Comparison of ENCODE assay signal across 23 mouse cellular contexts in the genomic region with DNA sequence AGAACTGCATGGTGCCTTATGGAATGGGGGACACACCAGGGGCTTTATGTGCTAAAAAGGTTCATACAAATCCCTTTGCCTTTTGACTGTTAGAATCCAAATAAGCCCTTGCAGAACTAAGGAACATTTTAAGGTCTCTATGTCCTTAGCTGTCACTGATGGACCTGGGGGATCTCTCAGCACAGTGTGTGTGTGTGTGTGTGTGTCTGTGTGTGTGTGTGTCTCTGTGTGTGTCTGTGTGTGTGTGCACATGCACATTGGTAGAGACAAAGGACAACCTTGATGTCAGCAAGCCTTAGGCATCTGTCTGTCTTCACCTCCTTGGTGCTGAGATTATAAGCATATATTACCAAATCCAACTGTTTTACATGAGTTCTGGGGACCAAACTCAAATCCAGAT.
DNase-seq lines count a peak whose midpoint lies in the region; ATAC-seq and TF ChIP-seq lines count a peak whose summit lies in the region.
"Had no signal": no experiment of that assay in that cellular context is flagged by ENCODE, and none has a peak within 500 bp of the region (broad histone marks: within the 10 kb centered on the region; RNA-seq: fewer than 3 reads in every experiment).

No protein-coding gene starts in this region.

- H3K4me2 ChIP-seq in forebrain, postnatal 0 days (ENCODE audit: low read depth) = no peak overlapping the region
- H3K4me2 ChIP-seq in forebrain, embryonic 14.5 days (ENCODE audit: low read length) = no peak overlapping the region
- H3K4me2 ChIP-seq in midbrain, embryonic 14.5 days (ENCODE audit: low read length) = no peak overlapping the region
- H3K4me2 ChIP-seq in midbrain, embryonic 11.5 days = no peak overlapping the region
- no peak overlapping the region for H3K4me2 ChIP-seq in hindbrain, embryonic 16.5 days (ENCODE audit: low read length)
- H3K4me2 ChIP-seq in midbrain, postnatal 0 days (ENCODE audit: low read depth, low read length, poor library complexity, severe bottlenecking) = no peak overlapping the region
- H3K4me2 ChIP-seq: embryonic facial prominence, embryonic 12.5 days; heart, embryonic 13.5 days; lung, embryonic 14.5 days; midbrain, embryonic 12.5 days; neural tube, embryonic 13.5 days had no signal

- peaks cover 5% of the 10 kb centered on the region for H3K4me1 ChIP-seq in forebrain, postnatal 0 days (ENCODE audit: insufficient read depth)
- H3K4me1 ChIP-seq in forebrain, embryonic 14.5 days (ENCODE audit: control insufficient read depth, insufficient read depth, low read length) = peaks cover 8% of the 10 kb centered on the region
- H3K4me1 ChIP-seq in midbrain, embryonic 14.5 days (ENCODE audit: control insufficient read depth, insufficient read depth, low read length) = peaks cover 13% of the 10 kb centered on the region
- no peaks in the 10 kb centered on the region for H3K4me1 ChIP-seq in midbrain, embryonic 11.5 days (ENCODE audit: control insufficient read depth, insufficient read depth, low read length)
- peaks cover 6% of the 10 kb centered on the region for H3K4me1 ChIP-seq in hindbrain, embryonic 16.5 days (ENCODE audit: control insufficient read depth, insufficient read depth, low read depth, low read length)
- H3K4me1 ChIP-seq in midbrain, postnatal 0 days (ENCODE audit: insufficient read depth, low read length) = peaks cover 14% of the 10 kb centered on the region; the same call in 1 of the 2 replicates

- DNase-seq in forebrain, postnatal 0 days = no peak
- no peak for DNase-seq in forebrain, embryonic 14.5 days (ENCODE audit: low spot score)
- DNase-seq in midbrain, embryonic 14.5 days = no peak
- no peak for DNase-seq in midbrain, embryonic 11.5 days (ENCODE audit: low spot score, missing footprints)
- no peak for DNase-seq in midbrain, postnatal 0 days (ENCODE audit: low spot score)
- DNase-seq in lung, adult 18-20 months = no peak
- DNase-seq: adrenal gland, postnatal 14 days; cerebellum, adult 11 months; cerebellum, adult 9-10 months; kidney, adult 9 months; liver; lung, embryonic 14.5 days; right cerebral cortex, postnatal 14 days; thymus, postnatal 14 days had no signal

- ATAC-seq in forebrain, postnatal 0 days = no peak
- no peak; the same call in 1 of the 2 replicates for ATAC-seq in forebrain, embryonic 14.5 days
- ATAC-seq in midbrain, embryonic 14.5 days (ENCODE audit: low FRiP score, low TSS enrichment) = no peak
- ATAC-seq in midbrain, embryonic 11.5 days (ENCODE audit: low FRiP score) = no peak
- ATAC-seq in hindbrain, embryonic 16.5 days = peak; percentile 56; the same call in 1 of the 2 replicates
- ATAC-seq in midbrain, postnatal 0 days (ENCODE audit: low FRiP score) = no peak
- ATAC-seq: CD4-positive, CD25-positive, alpha-beta regulatory T cell, adult 4 months; intestine, postnatal 0 days had no signal

- no peaks in the 10 kb centered on the region for H3K27me3 ChIP-seq in forebrain, postnatal 0 days (ENCODE audit: insufficient read depth, low read length)
- H3K27me3 ChIP-seq in forebrain, embryonic 14.5 days (replicated peaks; ENCODE audit: control insufficient read depth, insufficient read depth, low read length) = no peaks in the 10 kb centered on the region
- no peaks in the 10 kb centered on the region for H3K27me3 ChIP-seq in midbrain, embryonic 14.5 days (ENCODE audit: control insufficient read depth, insufficient read depth, low read length)
- H3K27me3 ChIP-seq in midbrain, embryonic 11.5 days (ENCODE audit: control insufficient read depth, insufficient read depth, low read length) = no peaks in the 10 kb centered on the region
- H3K27me3 ChIP-seq in hindbrain, embryonic 16.5 days (replicated peaks; ENCODE audit: control insufficient read depth, insufficient read depth, low read length) = no peaks in the 10 kb centered on the region
- H3K27me3 ChIP-seq in midbrain, postnatal 0 days (ENCODE audit: insufficient read depth, low read length) = no peaks in the 10 kb centered on the region
- H3K27me3 ChIP-seq: embryonic facial prominence, embryonic 12.5 days; heart, embryonic 13.5 days; midbrain, embryonic 12.5 days; neural tube, embryonic 13.5 days had no signal

- no peak for TF ChIP-seq CTCF in forebrain, postnatal 0 days (IDR thresholded peaks at IDR 0.05; ENCODE audit: low read depth)
- no peak for TF ChIP-seq CTCF in midbrain, postnatal 0 days (IDR thresholded peaks at IDR 0.05)

- no peak overlapping the region for H3K9ac ChIP-seq in forebrain, postnatal 0 days
- no peak overlapping the region for H3K9ac ChIP-seq in forebrain, embryonic 14.5 days (ENCODE audit: low read length)
- H3K9ac ChIP-seq in midbrain, embryonic 14.5 days (replicated peaks; ENCODE audit: low read length) = no peak overlapping the region
- no peak overlapping the region for H3K9ac ChIP-seq in midbrain, embryonic 11.5 days (ENCODE audit: low read length)
- H3K9ac ChIP-seq in hindbrain, embryonic 16.5 days (ENCODE audit: low read depth, low read length) = no peak overlapping the region
- no peak overlapping the region for H3K9ac ChIP-seq in midbrain, postnatal 0 days (replicated peaks; ENCODE audit: low read length, poor library complexity, severe bottlenecking)
- H3K9ac ChIP-seq: embryonic facial prominence, embryonic 12.5 days; heart, embryonic 13.5 days; liver, embryonic 14.5 days; lung, embryonic 14.5 days; midbrain, embryonic 12.5 days; neural tube, embryonic 13.5 days had no signal

- H3K9me3 ChIP-seq in forebrain, postnatal 0 days (ENCODE audit: low read length) = no peaks in the 10 kb centered on the region
- no peaks in the 10 kb centered on the region for H3K9me3 ChIP-seq in forebrain, embryonic 14.5 days (replicated peaks; ENCODE audit: control insufficient read depth, low read length)
- H3K9me3 ChIP-seq in midbrain, embryonic 14.5 days (ENCODE audit: control insufficient read depth, low read length) = peaks cover 2% of the 10 kb centered on the region; the same call in 1 of the 2 replicates
- H3K9me3 ChIP-seq in midbrain, embryonic 11.5 days (ENCODE audit: control insufficient read depth, low read length) = no peaks in the 10 kb centered on the region
- H3K9me3 ChIP-seq in hindbrain, embryonic 16.5 days (ENCODE audit: control insufficient read depth, low read length) = no peaks in the 10 kb centered on the region
- no peaks in the 10 kb centered on the region for H3K9me3 ChIP-seq in midbrain, postnatal 0 days (ENCODE audit: low read length)
- H3K9me3 ChIP-seq: embryonic facial prominence, embryonic 12.5 days; heart, embryonic 13.5 days; midbrain, embryonic 12.5 days; neural tube, embryonic 13.5 days had no signal

- H3K4me3 ChIP-seq in forebrain, postnatal 0 days (ENCODE audit: low read depth, low read length) = no peak overlapping the region
- H3K4me3 ChIP-seq in forebrain, embryonic 14.5 days (ENCODE audit: low read depth, low read length) = no peak overlapping the region
- no peak overlapping the region for H3K4me3 ChIP-seq in midbrain, embryonic 14.5 days (replicated peaks; ENCODE audit: low read depth, low read length)
- H3K4me3 ChIP-seq in midbrain, embryonic 11.5 days (ENCODE audit: low read depth, low read length) = no peak overlapping the region
- no peak overlapping the region for H3K4me3 ChIP-seq in hindbrain, embryonic 16.5 days (ENCODE audit: low read length)
- H3K4me3 ChIP-seq in midbrain, postnatal 0 days (ENCODE audit: low read depth, low read length) = no peak overlapping the region
- H3K4me3 ChIP-seq: embryonic facial prominence, embryonic 12.5 days; heart, embryonic 13.5 days; midbrain, embryonic 12.5 days; myocyte; neural tube, embryonic 13.5 days had no signal

- H3K36me3 ChIP-seq in forebrain, postnatal 0 days (ENCODE audit: insufficient read depth) = no peaks in the 10 kb centered on the region
- H3K36me3 ChIP-seq in forebrain, embryonic 14.5 days (ENCODE audit: control insufficient read depth, insufficient read depth, low read length) = no peaks in the 10 kb centered on the region
- H3K36me3 ChIP-seq in midbrain, embryonic 14.5 days (ENCODE audit: control insufficient read depth, insufficient read depth, low read length) = no peaks in the 10 kb centered on the region
- no peaks in the 10 kb centered on the region for H3K36me3 ChIP-seq in midbrain, embryonic 11.5 days (ENCODE audit: control insufficient read depth, insufficient read depth, low read length)
- no peaks in the 10 kb centered on the region for H3K36me3 ChIP-seq in hindbrain, embryonic 16.5 days (ENCODE audit: control insufficient read depth, insufficient read depth, low read length)
- no peaks in the 10 kb centered on the region for H3K36me3 ChIP-seq in midbrain, postnatal 0 days (ENCODE audit: insufficient read depth, low read length)
- H3K36me3 ChIP-seq: embryonic facial prominence, embryonic 12.5 days; heart, embryonic 13.5 days; midbrain, embryonic 12.5 days; neural tube, embryonic 13.5 days had no signal

- peak overlapping the region; percentile 66 for H3K27ac ChIP-seq in forebrain, postnatal 0 days (ENCODE audit: low read depth, low read length)
- no peak overlapping the region for H3K27ac ChIP-seq in forebrain, embryonic 14.5 days (ENCODE audit: low read depth, low read length)
- peak overlapping the region; percentile 77 for H3K27ac ChIP-seq in midbrain, embryonic 14.5 days (replicated peaks; ENCODE audit: low read depth, low read length)
- H3K27ac ChIP-seq in midbrain, embryonic 11.5 days (ENCODE audit: low read depth, low read length) = no peak overlapping the region
- peak overlapping the region; percentile 3; the same call in 1 of the 2 replicates for H3K27ac ChIP-seq in hindbrain, embryonic 16.5 days (ENCODE audit: low read depth, low read length)
- H3K27ac ChIP-seq in midbrain, postnatal 0 days (ENCODE audit: low read depth, low read length) = peak overlapping the region; percentile 77
- H3K27ac ChIP-seq: embryonic facial prominence, embryonic 12.5 days; heart, embryonic 13.5 days; liver, embryonic 14.5 days; midbrain, embryonic 12.5 days; neural tube, embryonic 13.5 days had no signal

Comparison
In these comparisons a context has a peak if more than half of its experiments do, and no peak if none do; other contexts are left out.
1. H3K27ac ChIP-seq: peak in forebrain, postnatal 0 days (single experiment), midbrain, embryonic 14.5 days (single experiment), hindbrain, embryonic 16.5 days (single experiment) and midbrain, postnatal 0 days (single experiment); none in forebrain, embryonic 14.5 days (single experiment) and midbrain, embryonic 11.5 days (single experiment).